14 mouse cellular contexts compared by ENCODE assay signal in genomic region chr17:29273156-29273555, GRCm38 (mm10). TPM values are rescaled to one million over a fixed set of nuclear protein-coding genes. Genes with fewer than 3 reads are reported as not detected.
"Had no signal": no experiment of that assay in that cellular context is flagged by ENCODE, and none has a peak within 500 bp of the region (broad histone marks: within the 10 kb centered on the region; RNA-seq: fewer than 3 reads in every experiment).

No protein-coding gene starts in this region.

- H3K9ac ChIP-seq: liver, embryonic 14.5 days; lung, embryonic 14.5 days; midbrain, embryonic 15.5 days; neural tube, embryonic 12.5 days; stomach, embryonic 15.5 days had no signal

- H3K9me3 ChIP-seq: megakaryocyte, embryonic 14.5 days; midbrain, embryonic 13.5 days; midbrain, embryonic 15.5 days; neural tube, embryonic 12.5 days; stomach, embryonic 15.5 days had no signal

- H3K4me2 ChIP-seq: lung, embryonic 14.5 days; midbrain, embryonic 11.5 days; midbrain, embryonic 13.5 days; midbrain, embryonic 15.5 days; neural tube, embryonic 12.5 days; stomach, embryonic 15.5 days had no signal

- ATAC-seq: midbrain, embryonic 13.5 days; midbrain, embryonic 15.5 days had no signal

- H3K27me3 ChIP-seq: megakaryocyte, embryonic 14.5 days; midbrain, embryonic 13.5 days; midbrain, embryonic 15.5 days; neural tube, embryonic 12.5 days; stomach, embryonic 15.5 days had no signal

- DNase-seq: lung, embryonic 14.5 days; lung, postnatal 14 days; right cerebral cortex, postnatal 14 days; thymus, adult 18-20 months; thymus, postnatal 14 days; thymus, postnatal 36 days had no signal

- H3K4me3 ChIP-seq: megakaryocyte, embryonic 14.5 days; midbrain, embryonic 13.5 days; midbrain, embryonic 15.5 days; neural tube, embryonic 12.5 days; stomach, embryonic 15.5 days had no signal

- H3K36me3 ChIP-seq: stomach, embryonic 15.5 days had no signal

- H3K27ac ChIP-seq: liver, embryonic 14.5 days; macrophage; midbrain, embryonic 13.5 days; midbrain, embryonic 15.5 days; neural tube, embryonic 12.5 days; stomach, embryonic 15.5 days had no signal

RNA-seq across cellular contexts. Expression of gene Cpne5, which starts 35.2 kb away (rescaled TPM):
- polyA plus RNA-seq: macrophage had no signal
